Mouse (Mus musculus) heart, embryonic 14.5 days (tissue): Measurements from ENCODE around the gene Plagl1. TPM values are rescaled to one million over a fixed set of nuclear protein-coding genes. Genes with fewer than 3 reads are reported as not detected.

Experiments used
- ATAC-seq: fragments of 200-750 bp; cut with Nextera tagmentation; 2 replicates; pipeline ENCODE4 v1.8.0; 2017; ENCODE audit warnings: low read depth, moderate TSS enrichment; ENCODE audit not compliant: insufficient number of reproducible peaks, insufficient read depth, low FRiP score
- H3K27ac ChIP-seq, 2 experiments: fragments of 200-500 bp in 1 of 2; fragments of 300-500 bp in 1 of 2; sonication (generic) in 1 of 2; replicated peaks in 1 of 2; 2 replicates each; pipeline ENCODE4 v1.5.1; 2012 to 2014; ENCODE audit warnings: low read depth in 2 of 2, low read length in 2 of 2, control low read depth in 1 of 2, mild to moderate bottlenecking in 1 of 2, mixed read lengths in 1 of 2; ENCODE audit not compliant: control insufficient read depth in 1 of 2, insufficient read depth in 1 of 2
- H3K27me3 ChIP-seq: fragments of 300-500 bp; sonication (generic); 2 replicates; pipeline ENCODE4 v1.6.1; 2014; ENCODE audit warnings: mild to moderate bottlenecking, low read length, control low read depth; ENCODE audit not compliant: control insufficient read depth, insufficient read depth
- H3K36me3 ChIP-seq: fragments of 300-500 bp; sonication (generic); 2 replicates; pipeline ENCODE4 v1.6.1; 2014; ENCODE audit warnings: mild to moderate bottlenecking, control low read depth, low read length, mixed read lengths; ENCODE audit not compliant: control insufficient read depth, insufficient read depth
- H3K4me1 ChIP-seq, 2 experiments: fragments of 200-500 bp in 1 of 2; fragments of 300-500 bp in 1 of 2; sonication (generic) in 1 of 2; 2 replicates each; pipeline ENCODE4 v1.6.1; 2012 to 2014; ENCODE audit warnings: low read length in 2 of 2, control low read depth in 1 of 2, mixed read lengths in 1 of 2; ENCODE audit not compliant: control insufficient read depth in 2 of 2, insufficient read depth in 2 of 2
- H3K4me2 ChIP-seq: fragments of 300-500 bp; sonication (generic); 2 replicates; pipeline ENCODE4 v1.6.1; 2014; ENCODE audit warnings: mild to moderate bottlenecking, low read length
- H3K4me3 ChIP-seq, 2 experiments: fragments of 200-500 bp in 1 of 2; fragments of 300-500 bp in 1 of 2; sonication (generic) in 1 of 2; 2 replicates each; pipeline ENCODE4 v1.5.1; 2012 to 2014; ENCODE audit warnings: low read length in 2 of 2, mild to moderate bottlenecking in 2 of 2, control low read depth in 1 of 2, low read depth in 1 of 2, moderate library complexity in 1 of 2; ENCODE audit not compliant: control insufficient read depth in 1 of 2, insufficient read depth in 1 of 2
- H3K9ac ChIP-seq: fragments of 300-500 bp; sonication (generic); 2 replicates; pipeline ENCODE4 v1.6.1; 2014; ENCODE audit warnings: mild to moderate bottlenecking, low read length
- H3K9me3 ChIP-seq: fragments of 300-500 bp; sonication (generic); 2 replicates; pipeline ENCODE4 v1.6.1; 2016; ENCODE audit warnings: low read length, control low read depth; ENCODE audit not compliant: control insufficient read depth
- WGBS: fragments of 180-500 bp; shearing (Covaris S2); extraction: QIAGEN DNeasy Blood & Tissue Kit; methylation state at CpG from one replicate; pipeline ENCODE4 v1.1.7; 2014; 5-methylcytosine and 5-hydroxymethylcytosine counted together
- polyA plus RNA-seq: library from polyadenylated mRNA; unstranded; fragments of >200 nt; fragmentation: Nextera tagmentation; extraction: Ambion mirVana; gene quantifications from 2 replicates; pipeline ENCODE4 v1.2.1, GENCODE M21; 2014

The Plagl1 gene
- polyA plus RNA-seq, 1 experiment from 2014 or later: 279 TPM

DNA sequence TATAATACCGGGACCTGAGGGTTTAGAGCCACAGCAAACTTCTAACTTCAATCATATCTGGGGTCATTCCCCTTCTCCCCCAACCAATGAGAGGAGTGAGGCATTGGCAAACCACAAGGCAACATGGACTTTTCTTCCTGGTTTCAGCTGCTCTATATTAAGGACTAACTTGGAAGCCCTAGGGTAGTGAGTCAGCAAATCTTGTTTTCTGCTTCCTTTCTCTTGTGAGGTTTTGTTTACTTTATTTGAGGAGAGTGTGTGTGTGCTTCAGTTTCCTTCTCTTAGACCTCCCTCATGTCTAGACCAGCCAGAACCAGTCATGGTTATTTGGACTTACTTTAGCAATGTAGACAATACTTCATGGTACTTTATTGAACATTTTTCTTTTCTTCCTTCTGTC lies 32.1 kb upstream of the Plagl1 start:
- Histone ChIP-seq H3K36me3 (no peaks in the 10 kb centered on the region), H3K9ac (no peak overlapping the region), H3K27ac (no peak overlapping the region), H3K4me3 (no peak overlapping the region), H3K27me3 (no peaks in the 10 kb centered on the region), H3K4me1 (no peaks in the 10 kb centered on the region), H3K4me2 (no peak overlapping the region), H3K9me3 (no peaks in the 10 kb centered on the region)
- ATAC-seq: no peak
- WGBS: 96% methylated on average over 1 of the region's 1 CpGs

DNA sequence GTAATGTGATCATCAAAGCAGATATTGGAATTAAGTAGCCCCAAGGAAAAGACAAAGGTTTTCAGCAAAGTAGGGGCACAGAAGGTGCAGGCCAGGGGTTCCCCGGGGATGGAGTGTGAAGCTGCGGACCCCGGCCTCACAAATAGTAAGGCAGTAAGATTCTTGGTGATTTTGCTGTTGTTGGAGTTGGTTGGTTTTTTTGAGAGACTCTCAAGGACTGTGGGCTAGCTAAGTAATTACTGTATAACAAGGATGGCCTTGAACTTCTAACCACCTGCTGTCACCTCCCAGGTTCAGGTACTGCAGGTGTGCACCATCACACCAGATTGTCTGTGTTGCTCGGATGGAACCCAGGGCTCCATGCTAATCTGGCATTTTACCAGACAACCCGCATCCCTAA lies 30.9 kb upstream of the Plagl1 start:
- Histone ChIP-seq H3K4me3 (no peak overlapping the region), H3K4me2 (no peak overlapping the region), H3K36me3 (no peaks in the 10 kb centered on the region), H3K9ac (no peak overlapping the region), H3K9me3 (no peaks in the 10 kb centered on the region), H3K27me3 (no peaks in the 10 kb centered on the region), H3K4me1 (no peaks in the 10 kb centered on the region), H3K27ac (no peak overlapping the region)
- 90% methylated on average over 5 of the region's 5 CpGs for WGBS
- no peak for ATAC-seq

DNA sequence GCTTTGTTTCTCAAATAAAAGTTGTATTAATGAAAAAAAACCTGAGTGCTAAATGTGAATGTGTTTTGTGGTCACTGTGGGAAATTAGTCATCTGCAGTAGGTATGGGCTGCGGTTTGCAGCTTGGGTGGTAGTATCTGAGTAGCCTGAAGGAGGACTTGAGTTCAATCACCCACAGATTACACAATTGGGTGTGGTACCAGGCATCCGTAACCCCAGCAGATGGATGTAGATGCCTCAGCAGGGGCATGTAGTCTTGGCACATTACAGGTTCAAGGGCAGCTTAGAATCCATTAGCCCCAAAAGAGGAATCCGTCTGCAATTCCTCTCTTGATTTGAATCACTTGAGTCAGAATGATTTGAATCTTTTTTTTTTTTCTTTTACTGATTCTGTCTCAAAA lies 25.0 kb upstream of the Plagl1 start:
- H3K4me2 ChIP-seq: no peak overlapping the region
- peaks cover 5% of the 10 kb centered on the region; the same call in 1 of the 2 replicates for H3K9me3 ChIP-seq
- H3K27me3 ChIP-seq: no peaks in the 10 kb centered on the region
- H3K9ac ChIP-seq: no peak overlapping the region
- H3K4me3 ChIP-seq: no peak overlapping the region
- WGBS: 77% methylated on average over 3 of the region's 3 CpGs
- H3K4me1 ChIP-seq: no peaks in the 10 kb centered on the region
- H3K27ac ChIP-seq: no peak overlapping the region
- H3K36me3 ChIP-seq: no peaks in the 10 kb centered on the region
- ATAC-seq: no peak

GRCm38 (mm10) chr10:13039637-13040174 lies 20.6 kb upstream of the Plagl1 start:
- Histone ChIP-seq H3K36me3 (no peaks in the 10 kb centered on the region), H3K9me3 (peaks cover 5% of the 10 kb centered on the region; the same call in 1 of the 2 replicates), H3K27me3 (no peaks in the 10 kb centered on the region), H3K9ac (no peak overlapping the region), H3K4me1 (no peaks in the 10 kb centered on the region), H3K4me2 (no peak overlapping the region), H3K27ac (no peak overlapping the region), H3K4me3 (no peak overlapping the region)
- WGBS: 78% methylated on average over 5 of the region's 5 CpGs
- no peak for ATAC-seq

DNA sequence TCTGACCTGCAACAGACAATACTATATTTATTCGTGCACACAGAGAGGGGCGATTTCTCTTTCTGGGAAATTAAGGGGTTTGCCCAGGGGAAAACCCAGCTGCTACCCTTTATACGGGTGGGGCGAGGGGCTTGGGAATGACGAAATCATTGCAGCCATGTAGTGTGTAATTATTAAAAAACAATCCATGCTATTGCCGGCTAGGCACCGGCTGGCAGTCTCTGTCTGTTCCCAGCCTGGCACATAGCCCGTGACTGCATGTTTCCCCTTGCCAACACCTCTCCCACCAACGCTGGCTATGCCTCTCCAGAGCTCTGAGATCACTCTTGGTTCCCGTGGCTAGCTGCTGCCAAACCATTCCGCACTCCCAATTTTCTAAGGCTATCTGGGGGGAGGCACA lies 15.6 kb upstream of the Plagl1 start:
- Histone ChIP-seq H3K27me3 (no peaks in the 10 kb centered on the region), H3K4me1 (no peaks in the 10 kb centered on the region; a peak in 1 of 4 replicates), H3K27ac (no peak overlapping the region), H3K4me3 (no peak overlapping the region), H3K36me3 (no peaks in the 10 kb centered on the region), H3K9me3 (no peaks in the 10 kb centered on the region), H3K9ac (no peak overlapping the region), H3K4me2 (no peak overlapping the region)
- WGBS: 85% methylated on average over 11 of the region's 11 CpGs
- no peak for ATAC-seq

GRCm38 (mm10) chr10:13047816-13048215 lies 12.5 kb upstream of the Plagl1 start:
- Histone ChIP-seq H3K4me1 (no peaks in the 10 kb centered on the region; a peak in 1 of 4 replicates), H3K4me2 (no peak overlapping the region), H3K36me3 (no peaks in the 10 kb centered on the region), H3K27me3 (no peaks in the 10 kb centered on the region), H3K4me3 (no peak overlapping the region), H3K9ac (no peak overlapping the region), H3K27ac (no peak overlapping the region), H3K9me3 (no peaks in the 10 kb centered on the region)
- 27% methylated on average over 4 of the region's 4 CpGs for WGBS
- no peak for ATAC-seq

- no peak for ATAC-seq
- H3K27ac ChIP-seq: no peak overlapping the region
- peaks cover 5 to 6% of the 10 kb centered on the region in 2 experiments; a peak in 1 of 4 replicates for H3K4me1 ChIP-seq
- no peaks in the 10 kb centered on the region for H3K36me3 ChIP-seq
- H3K9ac ChIP-seq: no peak overlapping the region
- H3K4me3 ChIP-seq: no peak overlapping the region
- H3K4me2 ChIP-seq: no peak overlapping the region
- H3K9me3 ChIP-seq: no peaks in the 10 kb centered on the region
- peaks cover 18% of the 10 kb centered on the region for H3K27me3 ChIP-seq
- 68% methylated on average over 6 of the region's 6 CpGs for WGBS
These were observed 3.4 kb upstream of the Plagl1 start for GRCm38 (mm10) chr10:13056863-13057381.
